Mouse (Mus musculus): ENCODE measurements around the gene Psmb7.

Gene Psmb7

DNA sequence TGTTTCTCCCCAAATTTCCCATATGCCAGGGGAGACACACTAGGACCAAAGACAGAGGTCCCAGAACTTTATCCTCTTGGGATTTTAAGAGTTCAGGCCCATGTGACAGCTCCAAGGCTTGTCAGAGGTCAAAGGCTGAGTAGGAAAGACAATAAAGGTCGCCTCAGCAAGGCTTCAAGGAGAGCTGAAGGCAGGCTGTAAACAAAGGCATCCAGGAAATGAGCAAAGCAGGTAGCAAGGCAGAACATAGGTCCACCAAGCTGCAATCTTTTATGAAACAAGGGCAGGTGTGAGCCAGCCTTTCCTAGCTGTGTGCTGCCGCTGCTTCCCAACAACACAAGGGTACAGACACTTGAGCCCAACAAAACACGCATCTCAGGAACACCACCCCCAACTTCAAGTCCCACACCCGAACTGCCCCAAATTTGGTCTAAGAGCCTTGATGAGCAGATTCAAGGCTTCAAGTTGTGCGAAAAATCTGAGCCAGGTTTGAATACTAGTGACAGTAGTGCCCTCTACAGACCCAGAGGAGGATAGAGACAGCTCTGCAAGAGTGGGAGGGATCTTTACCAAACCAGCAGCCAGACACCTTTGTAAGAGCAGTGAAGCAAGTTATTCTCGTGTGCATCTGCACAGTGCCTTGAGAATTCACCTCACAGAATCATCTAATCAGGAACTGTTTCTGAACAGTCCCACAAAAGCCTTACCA is 52.0 kb downstream of the Psmb7 start:
- DNase-seq (ENCODE audit: low spot score in 2 of 2): peak; percentile 51 to 57

DNA sequence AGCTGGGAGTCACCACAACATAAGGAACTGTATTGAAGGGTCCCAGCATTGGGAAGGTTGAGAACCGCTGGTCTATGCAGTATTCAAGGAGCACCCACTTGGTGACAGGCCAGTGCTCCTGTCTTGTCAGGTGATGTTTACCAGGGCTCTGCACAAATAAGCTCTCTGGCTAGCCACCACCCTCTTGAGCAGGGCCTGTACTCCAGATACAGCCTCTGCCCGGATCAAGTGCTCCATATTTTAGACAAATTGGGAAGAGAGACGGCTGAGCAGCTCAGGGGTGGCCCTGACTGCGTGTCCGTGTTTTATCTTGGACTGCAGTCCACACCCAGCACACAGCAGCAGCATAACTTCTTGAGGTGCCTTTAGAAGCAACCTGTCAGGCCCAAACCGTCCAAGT is 57.2 kb downstream of the Psmb7 start:
- DNase-seq (ENCODE audit: low spot score in 2 of 2): no peak

DNA sequence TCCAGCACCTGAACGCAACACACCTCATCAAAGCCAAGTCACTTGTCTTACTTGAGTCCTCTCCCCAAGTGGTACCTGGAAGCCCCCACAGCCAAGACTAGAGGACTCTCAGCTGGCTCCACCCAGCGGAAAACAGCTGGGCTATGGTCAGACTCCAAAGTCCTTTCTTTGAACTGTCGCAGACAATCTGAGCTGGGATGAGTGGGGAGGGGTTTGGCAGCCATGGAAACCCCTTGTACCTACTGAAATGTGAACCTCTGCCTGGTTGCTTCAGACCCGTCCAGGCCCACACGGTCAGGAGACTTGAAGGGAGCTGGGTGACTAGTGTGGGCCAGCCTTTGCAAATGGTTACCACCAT is 58.5 kb downstream of the Psmb7 start:
- no peak for DNase-seq (ENCODE audit: low spot score in 2 of 2)

DNA sequence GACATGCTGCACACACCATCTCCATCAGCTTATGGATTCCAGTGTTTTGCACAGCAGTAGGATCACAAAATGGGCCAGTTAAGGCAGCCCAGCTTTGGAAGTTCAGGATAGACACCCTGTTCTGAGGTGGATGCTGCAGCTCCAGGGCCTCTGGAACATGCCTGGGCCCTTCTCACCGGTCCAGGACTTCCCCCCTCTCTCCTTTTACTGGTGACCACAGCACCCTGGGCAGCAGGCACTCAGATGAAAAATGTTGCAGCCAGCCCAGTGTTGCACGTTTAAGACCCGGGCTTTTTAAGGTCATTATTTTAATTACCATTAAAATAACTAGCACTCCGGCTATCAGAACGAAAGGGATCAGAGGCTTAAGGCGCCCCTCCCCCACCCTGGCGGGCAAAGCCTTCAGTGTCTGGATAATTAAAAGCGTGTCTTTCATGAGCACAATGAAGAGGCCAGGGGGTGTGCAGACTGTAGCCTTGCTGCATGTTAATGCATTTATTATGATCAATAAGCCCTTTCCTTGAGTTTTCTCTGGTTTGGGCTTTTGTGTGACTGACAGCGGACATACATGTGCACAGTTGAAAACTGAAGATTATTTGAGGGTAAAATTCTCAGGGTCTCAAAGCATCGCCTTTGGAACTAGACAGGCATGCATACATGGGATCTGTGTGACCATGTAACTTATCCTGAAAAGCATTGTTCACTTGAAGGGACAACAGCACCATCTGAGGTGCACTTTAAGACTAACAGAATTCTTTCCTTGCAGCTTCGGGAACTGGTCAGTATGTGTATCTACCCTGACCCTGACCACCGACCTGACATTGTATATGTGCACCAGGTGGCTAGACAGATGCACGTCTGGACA is 59.1 kb downstream of the Psmb7 start:
- no peak for DNase-seq (ENCODE audit: low spot score in 2 of 2)

DNA sequence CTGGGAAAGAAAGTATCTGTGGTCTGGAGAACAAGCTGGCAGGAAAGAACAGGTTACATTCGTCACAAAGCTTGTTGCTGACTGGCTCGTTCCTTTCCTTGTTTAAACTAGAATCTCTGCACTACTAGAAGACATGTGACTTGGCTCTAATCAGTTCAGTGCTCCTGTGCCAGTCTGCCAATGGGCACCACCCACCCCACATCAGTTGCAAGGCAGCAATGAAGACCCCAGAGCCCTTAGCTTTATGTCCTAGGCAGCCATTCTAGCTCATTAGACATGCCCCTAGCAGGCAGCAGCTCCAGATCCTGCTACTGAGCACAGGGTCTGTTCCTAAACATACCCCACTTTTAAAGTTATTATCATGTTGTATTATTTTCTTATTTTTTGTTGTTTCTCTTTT is 59.9 kb downstream of the Psmb7 start:
- DNase-seq (ENCODE audit: low spot score in 2 of 2): no peak

DNA sequence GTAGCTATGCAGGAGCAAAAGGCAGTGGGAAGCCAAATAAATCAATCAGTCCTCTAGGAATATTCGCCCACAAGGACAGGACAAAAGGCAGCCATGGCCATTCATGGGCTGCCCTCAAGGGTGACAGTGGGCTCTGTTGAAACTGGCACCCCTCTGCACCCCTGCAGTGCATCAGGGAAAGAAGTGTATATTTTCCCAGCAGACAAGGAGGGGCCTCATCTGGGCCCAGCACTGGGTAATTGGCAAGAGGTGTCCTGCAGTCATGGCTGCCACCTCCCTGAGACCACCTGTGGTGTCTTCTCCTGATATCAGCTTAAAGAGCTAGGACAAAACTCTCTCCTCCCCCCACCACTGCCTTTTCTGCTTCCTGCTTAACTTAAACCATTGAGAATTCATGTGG is 64.4 kb downstream of the Psmb7 start:
- DNase-seq (ENCODE audit: low spot score in 2 of 2): no peak

DNA sequence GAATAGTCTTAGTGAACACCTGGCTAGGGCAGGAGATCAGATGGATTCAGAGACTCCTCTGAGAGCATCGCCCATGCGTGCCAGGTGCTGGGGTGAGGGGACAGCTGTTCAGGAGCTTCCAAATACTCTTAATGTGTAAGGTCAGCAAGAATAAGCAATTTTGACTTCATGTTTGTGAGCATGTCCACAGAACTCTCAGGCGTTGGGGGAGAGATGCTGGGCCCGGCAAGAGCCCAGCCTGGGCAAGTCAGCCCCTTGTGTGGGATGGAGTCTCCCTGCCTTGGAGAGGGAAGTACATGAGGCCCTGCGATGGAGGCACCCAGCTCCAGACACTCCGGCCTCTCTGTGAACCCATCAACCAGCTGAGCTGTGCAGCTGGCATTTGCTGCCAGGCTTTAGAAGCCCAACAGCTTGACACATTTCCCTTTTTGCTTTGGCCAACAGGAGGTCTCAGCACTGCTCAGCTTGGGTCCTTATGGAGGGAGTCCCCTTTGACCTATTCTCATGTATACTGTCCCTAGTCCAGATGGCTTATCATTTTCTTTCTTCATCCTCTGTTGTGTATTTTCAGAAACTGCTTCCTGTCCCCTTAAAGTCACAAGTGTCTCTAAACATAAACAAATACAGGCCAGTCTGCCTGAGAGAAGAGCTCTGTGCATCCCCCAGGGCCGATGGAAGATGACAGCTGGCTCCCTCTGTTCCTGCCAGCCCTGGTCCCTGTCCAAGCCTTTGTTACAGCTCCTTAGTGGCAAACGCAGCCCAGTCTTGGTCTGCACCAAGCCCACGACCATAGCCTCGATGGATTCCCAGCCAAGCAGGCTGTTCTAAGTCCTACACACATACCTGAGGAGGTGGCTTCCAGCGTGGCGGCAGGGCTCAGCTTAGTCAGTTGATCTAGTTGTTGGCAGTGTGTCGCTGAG is 65.0 kb downstream of the Psmb7 start:
- peak; percentile 49 to 61 for DNase-seq (ENCODE audit: low spot score in 2 of 2)

DNA sequence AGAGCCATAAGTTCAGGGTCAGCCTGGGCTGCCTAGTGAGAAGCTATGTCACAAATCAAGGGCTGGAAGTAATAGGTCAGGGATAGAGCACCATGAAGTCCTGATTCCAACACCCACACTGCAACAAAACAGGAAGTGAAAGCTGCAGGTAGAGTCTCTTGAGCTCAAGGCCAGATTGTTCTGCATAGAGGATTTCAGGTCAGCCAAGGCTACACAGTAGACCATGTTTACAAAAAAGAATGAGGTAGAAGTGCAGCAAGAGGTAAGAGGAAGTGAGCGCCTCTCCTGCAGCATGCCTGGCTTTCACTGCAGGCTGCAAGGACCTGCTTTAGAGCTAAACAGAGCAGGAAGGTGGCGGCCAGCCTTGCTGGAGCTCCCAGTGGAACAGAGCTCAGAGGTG is 69.2 kb downstream of the Psmb7 start:
- no peak for DNase-seq (ENCODE audit: low spot score in 2 of 2)

DNA sequence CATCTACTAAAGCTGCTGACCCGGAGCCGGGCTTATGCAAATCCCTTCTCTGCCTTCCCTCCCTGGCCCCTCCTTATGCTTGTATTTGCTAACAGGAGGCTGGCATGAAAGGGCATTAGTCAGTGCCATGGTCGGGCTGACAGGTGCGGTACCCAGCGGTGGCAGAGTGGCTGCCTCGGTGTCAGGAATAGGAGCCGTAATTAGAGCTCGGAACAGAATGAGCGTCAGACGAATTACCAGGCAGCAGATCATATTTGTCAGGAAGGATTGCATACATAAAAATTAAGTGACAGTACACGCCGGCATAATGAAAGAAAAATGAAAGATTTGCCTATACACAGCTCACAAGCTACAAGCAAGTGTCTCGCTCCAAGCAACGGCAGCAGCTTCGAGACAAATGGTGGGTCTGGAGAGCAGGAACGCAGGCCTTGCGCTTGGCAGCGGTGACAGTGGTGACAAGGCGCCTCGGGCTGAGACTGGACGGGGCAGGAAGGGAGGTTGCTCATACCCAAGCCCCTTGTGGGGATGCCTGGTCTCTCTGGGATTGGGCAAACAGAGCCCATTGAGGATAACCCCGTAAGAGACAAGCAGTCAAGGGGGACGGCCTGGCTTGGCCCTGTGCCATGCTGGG is 71.8 kb downstream of the Psmb7 start:
- DNase-seq (ENCODE audit: low spot score in 2 of 2): no peak

DNA sequence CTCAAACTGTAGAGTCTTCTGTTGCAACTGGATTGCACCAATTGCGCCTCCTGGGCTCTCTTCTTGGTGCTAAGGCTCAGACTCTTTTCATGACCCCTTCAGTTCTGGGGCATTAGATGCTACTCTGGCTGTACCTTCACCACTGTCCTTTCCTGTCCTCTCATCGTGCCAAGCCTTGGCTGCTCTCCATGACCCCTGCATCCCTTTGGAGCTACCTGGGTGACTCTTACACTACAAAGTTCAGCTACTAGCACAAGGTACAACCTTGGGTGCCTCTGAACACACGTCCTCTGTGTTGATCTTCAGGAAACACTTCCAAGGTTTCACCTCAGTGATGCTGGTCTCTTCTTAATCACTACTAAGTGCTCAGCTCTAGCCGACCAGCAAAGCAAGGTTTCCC is 81.3 kb downstream of the Psmb7 start:
- no peak for DNase-seq (ENCODE audit: low spot score in 2 of 2)

DNA sequence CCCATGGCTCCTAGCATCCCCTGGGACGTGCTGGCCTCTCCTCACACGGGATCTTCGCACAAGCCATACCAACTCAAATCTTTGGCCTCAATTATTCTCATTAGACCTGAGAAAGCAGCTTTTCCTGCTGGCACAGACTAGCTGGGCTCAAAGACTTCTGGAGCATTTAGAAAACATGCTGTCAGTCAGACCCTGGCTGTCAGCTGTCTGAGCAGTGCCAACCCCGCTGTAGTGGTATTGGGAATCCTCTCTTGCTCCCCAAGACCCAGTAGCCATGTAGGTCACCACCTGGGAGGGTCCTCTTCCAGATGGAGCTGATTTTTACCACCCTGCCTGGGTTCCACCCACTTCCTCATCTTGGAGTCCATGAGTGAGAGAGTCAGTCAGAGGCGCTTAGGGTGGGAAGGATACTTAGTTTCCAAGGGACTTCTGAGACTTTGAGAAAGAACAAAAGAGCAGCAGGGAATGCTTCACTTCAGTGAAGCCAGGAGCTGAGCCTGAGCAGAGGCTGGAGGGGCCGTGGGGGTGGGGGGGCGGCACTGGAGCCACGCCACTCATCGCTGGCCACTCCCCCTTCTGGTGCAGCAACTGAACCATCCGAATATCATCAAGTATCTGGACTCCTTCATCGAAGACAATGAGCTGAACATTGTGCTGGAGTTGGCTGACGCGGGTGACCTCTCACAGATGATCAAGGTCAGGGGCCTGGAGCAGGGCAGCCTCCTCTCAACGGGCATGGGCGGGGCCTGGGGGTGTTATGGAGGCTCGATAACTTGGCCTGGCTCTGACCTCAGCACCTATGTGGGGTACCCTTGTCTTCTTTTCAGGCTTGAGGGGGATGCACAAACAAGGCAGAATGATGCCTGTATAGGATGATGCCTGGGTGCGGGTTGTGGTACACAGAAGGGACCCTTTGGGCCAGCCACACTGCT is 83.3 kb downstream of the Psmb7 start:
- DNase-seq (ENCODE audit: low spot score in 2 of 2): no peak

DNA sequence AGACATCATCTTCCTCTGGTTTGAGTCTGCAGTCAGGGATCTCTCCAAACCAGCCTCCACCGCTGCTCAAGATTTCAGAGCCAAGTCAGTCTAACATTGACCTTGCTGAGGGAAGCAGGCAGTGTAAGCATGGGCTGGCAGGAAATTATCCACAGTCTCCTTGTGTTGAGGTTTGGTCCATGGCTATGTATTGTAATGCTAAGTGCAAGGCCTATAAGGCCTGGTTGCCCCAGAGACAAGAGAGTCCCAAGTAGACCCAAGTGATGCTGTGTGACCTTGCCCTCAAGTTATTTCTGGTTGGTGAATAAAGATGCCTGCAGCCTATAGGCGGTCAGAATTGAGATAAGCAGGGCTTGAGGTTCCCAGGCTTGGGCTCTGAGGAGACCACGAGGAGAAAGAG is 87.2 kb downstream of the Psmb7 start:
- DNase-seq (ENCODE audit: low spot score in 2 of 2): no peak

DNA sequence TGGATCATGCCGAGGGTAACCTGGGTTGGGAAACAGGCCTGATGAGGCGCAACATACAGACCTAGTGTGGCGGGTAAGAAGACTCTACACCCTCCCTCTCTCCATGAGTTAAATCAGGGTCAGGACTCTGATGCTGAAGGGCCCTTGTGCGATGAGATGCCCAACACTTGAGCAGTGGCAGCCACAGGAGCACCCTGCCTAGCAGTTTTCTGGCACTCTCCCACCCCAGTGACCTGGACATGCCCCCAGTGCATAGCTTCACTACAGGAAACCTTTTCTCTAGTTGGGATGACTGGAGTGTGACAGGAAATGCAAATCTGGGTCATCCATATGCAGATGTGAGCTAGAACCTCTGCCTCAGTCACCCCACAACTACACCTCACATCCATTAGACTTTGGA is 88.2 kb downstream of the Psmb7 start:
- no peak for DNase-seq (ENCODE audit: low spot score in 2 of 2)

DNA sequence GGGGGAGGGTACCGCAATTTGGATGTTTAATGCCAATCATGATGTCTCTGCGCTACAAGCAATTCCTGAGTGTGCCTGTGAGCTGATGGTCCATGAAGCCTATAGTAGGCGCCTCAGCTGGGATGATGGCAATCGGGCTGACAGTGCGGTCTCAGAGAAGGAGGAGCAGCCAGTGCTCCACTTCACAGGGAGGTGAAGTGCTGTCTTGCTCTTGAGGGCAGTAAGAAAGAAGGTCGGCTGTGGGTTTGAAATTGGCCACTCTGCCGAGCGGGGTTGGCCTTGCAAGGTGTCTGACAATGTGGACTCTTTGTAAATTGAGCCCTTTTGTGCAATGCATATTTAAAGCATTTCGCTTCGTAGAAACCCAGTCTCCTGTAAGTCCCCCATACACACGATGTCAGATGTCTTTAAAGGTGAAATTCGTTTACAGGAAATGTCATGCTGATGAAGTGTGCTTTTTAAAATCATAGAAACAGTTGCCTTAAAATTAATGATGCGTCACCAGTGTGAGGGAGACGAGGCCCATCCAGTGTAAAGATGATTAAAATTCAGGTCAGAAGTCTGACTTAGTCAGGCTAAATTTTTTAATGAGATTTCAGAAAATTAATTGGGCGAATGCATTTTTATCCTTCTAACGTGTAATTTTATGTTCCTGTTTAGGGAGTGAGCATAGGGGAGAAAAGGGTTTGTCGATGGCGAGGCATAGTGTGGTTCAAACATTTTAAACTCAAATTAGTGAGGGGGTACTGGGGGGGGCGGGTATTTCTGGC is 89.5 kb downstream of the Psmb7 start:
- no peak for DNase-seq (ENCODE audit: low spot score in 2 of 2)

DNA sequence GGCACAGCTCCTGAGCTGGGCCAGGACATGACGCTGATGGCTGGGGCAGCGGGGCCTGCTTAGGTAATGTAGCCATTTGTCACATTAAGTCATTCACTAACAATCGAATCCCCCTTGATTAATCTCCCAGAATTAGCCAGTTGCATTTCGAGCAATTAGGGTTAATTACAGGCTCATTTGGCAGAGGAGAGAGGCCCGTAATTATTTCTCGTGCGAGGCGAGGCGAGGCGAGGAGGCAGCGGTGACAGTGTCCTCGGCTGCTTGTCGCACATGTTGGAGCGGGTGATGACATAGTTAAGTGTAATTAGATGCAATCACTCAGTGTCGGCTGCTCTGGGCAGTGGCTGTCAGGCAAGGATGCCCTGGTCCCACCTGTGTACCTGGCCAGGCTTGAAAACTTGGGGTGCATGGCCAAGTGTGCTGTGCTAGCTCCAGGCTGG is 91.9 kb downstream of the Psmb7 start:
- DNase-seq (ENCODE audit: low spot score in 2 of 2): no peak

DNA sequence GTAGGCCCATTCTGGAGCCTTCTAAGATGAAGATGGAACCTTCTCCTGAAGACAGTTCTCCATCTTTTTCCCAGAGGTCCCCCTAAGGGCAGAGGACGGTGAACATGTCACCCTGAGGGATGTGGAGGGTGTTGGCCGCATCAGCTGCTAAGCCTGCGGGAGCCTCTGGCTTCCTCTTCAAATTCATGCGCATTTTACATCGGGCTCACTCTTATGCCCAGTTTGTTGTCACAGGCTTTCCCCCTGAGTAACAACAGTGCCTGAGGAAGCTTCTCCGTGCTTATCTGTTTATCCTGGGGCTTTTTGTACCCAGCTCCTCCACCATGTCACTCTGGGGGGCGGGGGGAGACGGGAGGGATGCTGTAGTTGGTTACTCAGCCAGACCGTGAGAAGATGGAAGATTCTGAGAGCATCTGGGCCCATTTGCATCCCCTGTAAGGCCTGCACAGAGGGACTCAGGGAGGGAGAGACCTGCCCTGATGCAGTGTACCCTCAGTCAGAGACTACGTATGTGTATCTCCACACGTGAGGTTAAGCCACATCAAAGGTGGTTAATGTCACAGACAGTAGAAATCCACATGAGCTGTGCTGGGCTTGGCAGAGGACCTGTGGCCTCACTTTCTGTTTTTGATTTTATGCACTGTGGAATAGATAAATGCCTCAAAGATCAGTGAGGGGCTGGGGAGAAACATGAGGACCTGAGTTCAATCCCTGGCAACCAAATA is 95.9 kb downstream of the Psmb7 start:
- no peak for DNase-seq (ENCODE audit: low spot score in 2 of 2)

DNA sequence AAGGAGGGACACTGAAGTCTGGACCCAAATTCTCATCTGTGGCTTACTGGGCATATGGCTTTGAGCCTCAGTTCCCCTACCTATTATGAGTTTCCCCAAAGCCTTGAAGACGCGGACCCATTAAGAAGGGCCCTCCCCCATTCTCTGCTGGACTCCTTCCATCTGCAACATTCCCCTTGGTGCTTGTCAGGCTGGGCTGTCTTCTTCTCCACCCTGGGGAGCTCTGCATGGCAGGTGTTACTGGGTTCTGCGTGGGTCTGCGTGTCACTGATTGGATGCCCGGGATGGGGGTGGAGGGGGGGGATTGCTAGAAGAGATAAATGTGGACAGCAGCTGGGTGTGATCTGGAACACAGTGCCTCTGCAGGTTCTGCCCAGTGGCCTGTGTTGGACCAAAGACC is 97.1 kb downstream of the Psmb7 start:
- DNase-seq (ENCODE audit: low spot score in 2 of 2): no peak

DNA sequence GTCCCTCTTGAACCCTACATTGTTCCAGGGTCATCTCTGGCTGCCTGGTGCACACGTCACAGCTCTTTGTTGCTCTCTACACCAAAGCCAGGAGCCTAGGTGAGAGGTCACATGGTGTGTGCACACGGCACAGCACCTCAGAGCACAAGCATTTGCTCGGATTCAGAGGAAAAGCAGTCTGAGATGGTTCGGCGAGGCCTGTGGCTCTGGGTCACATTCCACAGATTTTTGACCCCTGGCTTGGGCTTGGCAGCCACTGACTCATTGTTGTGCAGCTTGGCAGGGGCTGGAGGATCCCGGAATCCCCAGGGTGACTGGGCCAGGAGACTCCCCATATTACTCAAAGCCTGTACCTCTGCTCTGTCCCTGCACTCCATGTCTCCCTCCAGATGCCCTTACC is 97.7 kb downstream of the Psmb7 start:
- no peak for DNase-seq (ENCODE audit: low spot score in 2 of 2)

DNA sequence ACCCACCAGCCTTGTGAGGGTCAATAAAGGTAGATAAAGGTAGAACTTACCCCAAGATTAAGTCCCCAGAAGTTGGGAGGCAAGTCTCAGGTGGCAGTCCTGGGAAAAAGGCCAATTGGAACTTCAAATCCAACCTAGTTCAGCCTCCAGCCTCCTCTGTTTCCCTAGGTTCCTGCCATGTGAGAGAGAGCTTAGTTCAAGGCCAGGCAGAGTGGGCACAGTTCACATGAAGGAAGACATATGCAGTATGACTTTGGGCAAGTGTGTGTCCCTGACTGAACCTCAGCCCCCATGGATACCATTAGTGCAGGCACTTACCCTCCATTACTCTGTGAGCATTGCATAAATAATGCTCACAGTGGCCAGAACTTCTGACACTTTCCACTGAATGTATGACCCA is 98.2 kb downstream of the Psmb7 start:
- no peak for DNase-seq (ENCODE audit: low spot score in 2 of 2)

All from right cerebral cortex, adult 2 months (tissue).